Mouse (Mus musculus): Measurements from ENCODE around the gene Nfkbiz.
"Not testable (repeated sequence)": the region's sequence is repeated elsewhere in the genome, so short reads cannot be mapped to it uniquely, and the experiment has no call there.

Nfkbiz gene

GRCm38 (mm10) chr16:55838510-55839474 is at the start of gene Nfkbiz:
TSS of gene Nfkbiz (minus strand) at chr16:55838899.
- DNase-seq (ENCODE audit: low read depth, low spot score), result peak; percentile 48

DNA sequence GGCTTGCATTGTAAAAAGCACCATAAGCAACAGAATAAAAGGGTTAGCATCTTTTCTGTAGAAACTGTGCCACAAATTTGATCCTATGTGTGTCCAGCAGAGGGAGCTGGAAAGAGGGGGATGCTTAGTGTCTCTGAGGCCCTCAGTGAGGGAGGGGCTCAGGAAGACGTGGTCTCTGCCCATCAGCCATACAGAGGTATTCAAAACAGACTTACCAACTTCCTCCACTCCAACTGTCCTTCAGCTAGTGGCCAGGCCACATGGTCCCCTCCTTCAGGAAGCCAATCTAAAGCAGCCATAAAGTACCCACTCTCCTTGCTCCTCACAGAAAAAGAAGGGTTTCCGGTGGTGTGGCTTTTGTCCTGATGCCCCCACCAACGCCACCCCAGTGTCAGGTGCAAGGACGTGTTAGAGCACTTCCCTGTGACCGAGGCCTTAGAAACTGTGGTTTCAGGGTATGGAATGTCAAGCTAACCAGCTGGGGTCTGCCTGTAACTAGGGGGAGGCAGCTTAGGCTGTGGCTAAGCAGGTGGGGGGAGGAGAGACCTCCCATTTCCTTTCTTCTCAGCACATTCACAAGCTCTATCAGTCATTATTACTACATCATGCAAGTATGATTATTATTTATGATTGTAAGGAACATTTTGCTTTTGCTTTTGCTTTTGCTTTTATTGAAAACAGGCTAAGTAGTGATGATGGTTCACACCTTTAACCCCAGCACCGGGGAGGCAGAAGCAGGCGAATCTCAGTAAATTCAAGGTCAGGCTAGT is 49.3 kb upstream of the Nfkbiz start:
- no peak for DNase-seq (ENCODE audit: low read depth, low spot score)

- no peak for DNase-seq (ENCODE audit: low read depth, low spot score)
Observed at GRCm38 (mm10) chr16:55884246-55884645, 45.5 kb upstream of the Nfkbiz start.

DNA sequence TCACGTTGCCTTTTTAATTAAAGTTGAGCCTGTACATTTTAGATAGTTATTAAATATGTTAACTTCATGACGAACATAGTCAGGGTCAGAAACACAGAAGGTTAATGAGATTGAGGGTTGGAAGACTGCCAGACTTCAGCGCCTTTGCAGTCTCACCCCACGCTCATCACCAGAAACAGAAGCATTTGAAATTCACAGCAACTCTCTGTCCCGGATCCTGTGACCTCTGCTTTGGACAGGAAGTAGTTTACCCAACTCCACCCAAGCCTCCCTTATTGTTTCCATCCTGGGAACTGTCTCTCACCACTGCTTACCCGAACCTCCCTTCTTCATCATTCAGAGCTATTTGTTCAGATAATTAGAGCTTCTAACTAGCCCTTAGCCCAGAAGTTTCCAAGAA is 37.3 kb upstream of the Nfkbiz start:
- no peak for DNase-seq (ENCODE audit: low read depth, low spot score)

GRCm38 (mm10) chr16:55863832-55864231 is 25.1 kb upstream of the Nfkbiz start:
- DNase-seq (ENCODE audit: low read depth, low spot score), result no peak

GRCm38 (mm10) chr16:55863149-55863815 is 24.6 kb upstream of the Nfkbiz start:
- DNase-seq (ENCODE audit: low read depth, low spot score), result peak; percentile 59

DNA sequence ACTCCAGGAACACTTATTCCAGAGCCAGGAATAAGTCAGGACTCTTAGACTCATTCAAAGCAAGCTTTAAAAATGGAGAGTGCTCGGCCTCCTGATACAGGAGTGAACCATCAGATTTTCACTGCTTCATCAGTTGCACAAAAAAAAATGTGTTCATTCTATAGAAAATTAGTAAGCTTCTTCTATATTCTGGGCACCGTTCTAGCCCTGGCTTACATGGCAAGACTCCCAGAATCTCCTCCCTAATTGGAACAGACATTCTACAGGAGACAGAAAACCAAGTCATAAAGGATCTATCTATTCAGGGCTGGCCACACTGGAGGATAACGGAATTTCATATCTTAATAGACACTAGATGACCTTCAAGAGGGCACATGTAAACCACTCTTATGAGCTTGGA is 22.4 kb upstream of the Nfkbiz start:
- no peak for DNase-seq (ENCODE audit: low read depth, low spot score)

DNA sequence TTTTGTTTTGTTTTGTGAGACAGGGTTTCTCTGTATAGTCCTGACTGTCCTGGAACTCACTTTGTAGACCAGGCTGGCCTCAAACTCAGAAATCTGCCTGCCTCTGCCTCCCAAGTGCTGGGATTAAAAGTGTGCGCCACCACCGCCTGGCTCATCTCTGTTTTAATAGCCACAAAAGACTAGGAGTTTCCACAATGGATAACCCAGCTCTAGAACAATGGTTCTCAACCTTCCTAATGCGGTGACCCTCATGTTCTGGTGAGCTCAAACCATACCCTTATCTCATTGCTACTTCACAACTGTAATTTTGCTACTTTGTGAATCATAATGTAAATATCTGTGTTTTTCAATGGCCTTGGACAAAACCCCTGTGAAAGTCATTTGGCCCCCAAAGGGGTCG is 20.7 kb upstream of the Nfkbiz start:
- DNase-seq (ENCODE audit: low read depth, low spot score), result not testable (repeated sequence)

DNA sequence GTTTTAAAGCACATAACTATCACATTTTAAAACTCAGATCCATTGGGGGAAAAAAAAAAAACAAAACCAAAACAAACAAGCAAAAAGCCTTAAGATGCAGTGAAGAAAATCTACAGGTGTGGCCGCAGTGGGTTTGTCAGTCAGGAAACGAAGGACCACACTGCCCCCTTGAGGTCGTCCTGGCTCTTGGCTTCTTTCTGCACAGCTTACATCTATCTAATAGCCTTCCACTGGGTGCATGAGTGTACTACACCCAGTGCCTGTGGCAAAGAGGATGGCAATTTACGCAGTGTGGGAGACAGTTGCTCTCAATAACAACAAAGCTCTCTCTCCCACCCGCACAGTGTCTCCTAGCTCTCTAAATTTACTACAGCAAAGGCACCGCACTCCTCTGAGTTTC is 19.8 kb upstream of the Nfkbiz start:
- no peak for DNase-seq (ENCODE audit: low read depth, low spot score)

- peak; percentile 49 for DNase-seq (ENCODE audit: low read depth, low spot score)
Observed at GRCm38 (mm10) chr16:55852943-55853727, 14.4 kb upstream of the Nfkbiz start.

GRCm38 (mm10) chr16:55852515-55852914 is 13.8 kb upstream of the Nfkbiz start:
- no peak for DNase-seq (ENCODE audit: low read depth, low spot score)

GRCm38 (mm10) chr16:55850485-55850884 is 11.8 kb upstream of the Nfkbiz start:
- DNase-seq (ENCODE audit: low read depth, low spot score), result no peak

DNA sequence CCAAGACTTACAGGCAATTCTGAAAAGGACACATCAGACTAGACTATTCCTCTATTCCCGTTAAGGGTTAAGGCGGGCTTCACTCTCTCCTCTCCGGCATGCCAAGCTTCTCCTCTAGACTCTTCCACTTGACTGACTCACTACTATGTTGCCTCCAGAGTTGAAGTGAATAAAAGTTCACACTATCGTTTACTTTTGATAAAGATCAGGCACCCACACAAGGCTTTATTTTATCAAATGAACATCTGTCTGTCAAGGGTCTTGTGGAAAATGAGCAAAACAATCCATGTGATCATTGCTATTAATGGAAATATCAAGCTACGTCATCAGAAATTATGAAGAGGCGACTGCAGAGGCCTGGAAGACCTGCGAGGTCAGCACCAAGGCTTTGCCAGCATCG is 9.0 kb upstream of the Nfkbiz start:
- DNase-seq (ENCODE audit: low read depth, low spot score), result no peak

- DNase-seq (ENCODE audit: low read depth, low spot score), result no peak
Observed at GRCm38 (mm10) chr16:55844847-55845246, 6.1 kb upstream of the Nfkbiz start.

DNA sequence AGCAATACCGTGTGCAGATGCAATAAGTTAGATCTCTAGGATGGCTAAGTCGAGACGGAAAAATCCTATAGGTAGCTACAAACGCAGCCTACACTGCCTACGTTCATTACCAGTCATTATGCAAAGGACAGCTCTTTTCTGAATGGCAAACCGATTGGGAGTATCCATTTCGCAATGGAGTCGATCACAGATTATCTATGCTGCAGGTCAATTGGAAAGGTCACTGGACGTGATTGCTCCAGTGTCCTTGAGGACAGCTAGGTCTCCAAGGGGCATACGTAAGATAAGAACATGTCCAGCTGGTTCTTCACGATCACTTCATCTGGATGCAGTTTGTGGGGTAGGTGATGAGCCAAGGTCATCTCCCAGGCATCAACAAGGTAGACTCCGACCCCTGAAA is 5.2 kb upstream of the Nfkbiz start:
- no peak for DNase-seq (ENCODE audit: low read depth, low spot score)

GRCm38 (mm10) chr16:55843134-55843533 is 4.4 kb upstream of the Nfkbiz start:
- no peak for DNase-seq (ENCODE audit: low read depth, low spot score)

DNA sequence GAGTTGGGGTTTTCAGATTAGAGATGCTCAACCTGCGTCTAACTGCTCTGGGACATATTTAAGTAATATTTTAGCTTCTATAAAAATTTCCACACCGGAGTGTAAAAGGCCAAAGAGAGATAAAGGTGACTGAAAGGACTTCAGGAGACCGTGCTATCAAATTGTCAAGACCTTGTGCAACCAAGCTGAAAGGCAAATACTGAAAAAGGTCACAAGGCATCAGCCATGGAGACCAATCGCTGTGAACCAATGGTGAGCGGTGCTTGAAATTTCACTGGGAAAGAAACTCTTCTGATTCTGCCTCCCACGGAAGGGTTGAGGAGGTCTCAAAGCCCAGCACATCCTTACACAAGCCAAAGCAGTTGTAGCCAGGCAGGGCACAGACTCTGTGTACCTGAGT is 2.8 kb upstream of the Nfkbiz start:
- DNase-seq (ENCODE audit: low read depth, low spot score), result no peak

DNA sequence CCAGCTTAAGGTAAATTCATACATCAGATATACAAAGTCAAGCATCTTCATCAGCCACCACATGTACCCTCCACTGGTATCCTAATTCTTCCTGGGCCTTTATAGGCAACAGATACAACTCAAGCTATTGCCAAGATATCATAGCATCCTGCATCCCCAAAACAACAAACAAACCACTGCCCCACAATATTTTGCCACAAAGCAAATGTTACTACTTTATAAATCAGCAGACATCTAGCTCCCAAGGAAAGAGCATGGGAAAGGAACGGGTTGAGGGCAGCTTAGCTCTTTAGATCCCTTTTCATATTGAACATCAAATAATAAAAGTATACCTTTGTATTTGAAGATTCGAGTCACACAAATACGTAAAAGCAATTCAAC is 580 bp downstream of the Nfkbiz start:
- DNase-seq (ENCODE audit: low read depth, low spot score), result peak; percentile 6

DNA sequence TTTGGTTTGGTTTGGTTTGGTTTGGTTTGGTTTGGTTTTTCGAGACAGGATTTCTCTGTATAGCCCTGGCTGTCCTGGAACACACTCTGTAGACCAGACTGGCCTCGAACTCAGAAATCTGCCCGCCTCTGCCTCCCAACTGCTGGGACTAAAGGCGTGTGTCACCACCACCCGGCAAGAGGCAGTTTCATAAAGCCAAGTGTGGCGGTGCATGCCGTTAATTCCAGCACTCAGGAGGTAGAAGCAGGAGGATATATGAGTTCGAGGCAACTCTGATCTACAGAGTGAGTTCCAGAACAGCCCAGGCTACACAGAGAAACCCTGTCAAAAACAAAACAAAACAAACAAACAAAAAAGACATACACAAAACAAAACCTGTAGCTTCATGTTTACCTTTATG is 1.0 kb downstream of the Nfkbiz start:
- not testable (repeated sequence) for DNase-seq (ENCODE audit: low read depth, low spot score)

- DNase-seq (ENCODE audit: low read depth, low spot score), result no peak
Observed at GRCm38 (mm10) chr16:55837168-55837567, 1.5 kb downstream of the Nfkbiz start.

- DNase-seq (ENCODE audit: low read depth, low spot score), result no peak
Observed at GRCm38 (mm10) chr16:55835798-55836197, 2.9 kb downstream of the Nfkbiz start.
